In the genomic region with DNA sequence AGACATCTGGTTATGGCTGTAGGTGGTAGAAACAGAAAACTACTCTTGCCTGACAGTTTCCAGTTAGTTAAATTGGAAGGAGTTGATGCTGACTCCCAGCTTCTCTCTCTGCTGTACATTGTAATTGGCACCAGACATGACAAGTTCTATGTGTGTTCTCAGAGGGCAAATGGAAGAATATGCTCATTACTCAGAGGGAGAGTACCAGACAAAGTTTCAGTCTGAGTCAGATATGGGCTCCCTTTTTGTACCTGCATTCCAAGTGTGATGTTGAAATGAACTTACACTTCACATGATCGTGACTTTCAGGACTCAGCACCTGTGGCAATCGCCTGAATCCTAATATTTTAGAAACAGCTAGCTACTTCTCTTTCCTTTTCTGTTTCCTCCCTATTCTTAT, we compare ENCODE assay signal across 28 mouse cellular contexts.
"Had no signal": no experiment of that assay in that cellular context is flagged by ENCODE, and none has a peak within 500 bp of the region (broad histone marks: within the 10 kb centered on the region; RNA-seq: fewer than 3 reads in every experiment).

No protein-coding gene starts in this region.

- ATAC-seq: forebrain, embryonic 13.5 days; forebrain, embryonic 14.5 days; forebrain, embryonic 15.5 days; forebrain, embryonic 16.5 days; forebrain, postnatal 0 days had no signal

- DNase-seq: cerebellum, adult 8-10 months; cerebellum, adult 9-10 months; cerebellum, adult 9-11 months; cerebellum, postnatal 10 days; cerebellum, postnatal 14 days; cerebellum, postnatal 25 days; cerebellum, postnatal 36 days; embryo, embryonic 11 days; forebrain, postnatal 0 days; gastrocnemius, adult 2 months; gastrocnemius, postnatal 10 days; gastrocnemius, postnatal 14 days; gastrocnemius, postnatal 25 days; gastrocnemius, postnatal 36 days; heart, adult 11 months; heart, adult 18-20 months; heart, adult 2 months had no signal

- H3K36me3 ChIP-seq: embryonic facial prominence, embryonic 10.5 days; embryonic facial prominence, embryonic 12.5 days; embryonic facial prominence, embryonic 13.5 days; embryonic facial prominence, embryonic 15.5 days; forebrain, embryonic 10.5 days; forebrain, embryonic 12.5 days; forebrain, embryonic 15.5 days had no signal

- H3K9ac ChIP-seq: embryonic facial prominence, embryonic 12.5 days; embryonic facial prominence, embryonic 13.5 days; embryonic facial prominence, embryonic 15.5 days; forebrain, embryonic 12.5 days; forebrain, embryonic 13.5 days; forebrain, embryonic 15.5 days; forebrain, postnatal 0 days had no signal

- H3K27ac ChIP-seq: embryonic facial prominence, embryonic 10.5 days; embryonic facial prominence, embryonic 12.5 days; embryonic facial prominence, embryonic 13.5 days; embryonic facial prominence, embryonic 15.5 days; forebrain, embryonic 10.5 days; forebrain, embryonic 12.5 days; forebrain, embryonic 13.5 days; forebrain, embryonic 15.5 days; gastrocnemius, adult 2 months; heart, adult 2 months had no signal

- H3K9me3 ChIP-seq: embryonic facial prominence, embryonic 10.5 days; embryonic facial prominence, embryonic 12.5 days; embryonic facial prominence, embryonic 13.5 days; embryonic facial prominence, embryonic 15.5 days; forebrain, embryonic 10.5 days; forebrain, embryonic 12.5 days; forebrain, embryonic 13.5 days; forebrain, embryonic 15.5 days had no signal

- H3K4me3 ChIP-seq: embryonic facial prominence, embryonic 10.5 days; embryonic facial prominence, embryonic 12.5 days; embryonic facial prominence, embryonic 13.5 days; embryonic facial prominence, embryonic 15.5 days; erythroblast, embryonic 14.5 days; forebrain, embryonic 10.5 days; forebrain, embryonic 12.5 days; forebrain, embryonic 13.5 days; forebrain, embryonic 15.5 days; gastrocnemius, adult 2 months; heart, adult 2 months had no signal

- H3K4me1 ChIP-seq: embryonic facial prominence, embryonic 10.5 days; embryonic facial prominence, embryonic 12.5 days; embryonic facial prominence, embryonic 13.5 days; embryonic facial prominence, embryonic 15.5 days; forebrain, embryonic 10.5 days; forebrain, embryonic 12.5 days; forebrain, embryonic 13.5 days; forebrain, embryonic 15.5 days had no signal

- H3K27me3 ChIP-seq: embryonic facial prominence, embryonic 12.5 days; embryonic facial prominence, embryonic 13.5 days; embryonic facial prominence, embryonic 15.5 days; forebrain, embryonic 12.5 days; forebrain, embryonic 13.5 days; forebrain, embryonic 15.5 days had no signal

- H3K4me2 ChIP-seq: embryonic facial prominence, embryonic 12.5 days; embryonic facial prominence, embryonic 13.5 days; embryonic facial prominence, embryonic 15.5 days; forebrain, embryonic 12.5 days; forebrain, embryonic 13.5 days; forebrain, embryonic 15.5 days had no signal
